ENCODE assay signal across 10 mouse cellular contexts in the genomic region with DNA sequence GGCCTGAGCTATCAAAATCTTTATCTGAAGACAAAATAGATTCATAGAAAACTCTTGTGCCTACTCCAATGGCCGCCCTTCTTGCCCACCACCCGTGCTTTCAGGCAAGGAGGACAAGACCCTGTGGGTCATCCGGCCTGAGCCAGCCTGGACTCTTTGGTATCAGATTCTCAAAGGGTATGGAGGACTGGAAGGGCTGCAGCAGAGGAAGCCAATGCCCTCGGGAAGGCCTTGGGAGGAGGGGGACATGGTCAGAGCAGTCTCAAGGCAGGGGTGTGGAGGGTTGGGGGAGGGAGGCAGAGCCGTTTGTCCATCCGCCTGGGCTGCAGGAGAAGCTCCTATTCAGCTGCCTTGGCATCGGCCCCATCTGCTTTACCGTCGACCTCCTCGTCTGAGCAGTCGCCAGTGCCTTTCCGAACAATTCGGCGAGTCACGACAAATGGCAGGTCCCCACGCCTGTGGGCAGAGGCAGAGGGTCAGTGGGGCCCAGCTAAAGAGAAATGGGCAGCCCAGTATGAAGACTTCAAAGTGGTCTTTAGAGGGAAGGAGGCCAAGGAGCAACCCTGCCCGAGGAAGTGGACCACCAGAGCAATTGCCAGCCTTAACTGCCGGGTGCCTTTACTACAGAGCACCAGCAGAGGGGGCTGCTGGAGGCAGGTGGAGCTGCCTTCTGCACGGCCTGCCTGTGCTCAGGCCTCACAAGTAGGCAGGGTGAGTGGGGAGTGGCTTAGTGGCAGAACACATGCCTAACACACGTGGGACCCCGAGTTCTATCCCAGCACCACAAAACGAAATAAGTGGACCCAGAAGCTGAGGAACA. TPM values are rescaled to one million over a fixed set of nuclear protein-coding genes. Genes with fewer than 3 reads are reported as not detected.
A peak's percentile ranks its signal among the peaks of the same experiment; 100 is the strongest.
DNase-seq lines count a peak whose midpoint lies in the region; ATAC-seq and TF ChIP-seq lines count a peak whose summit lies in the region.
"Had no signal": no experiment of that assay in that cellular context is flagged by ENCODE, and none has a peak within 500 bp of the region (broad histone marks: within the 10 kb centered on the region; RNA-seq: fewer than 3 reads in every experiment).

No protein-coding gene starts in this region.

- intact Hi-C loops in gastrocnemius, postnatal 14 days (cut with DNase I; ENCODE audit: low total_unique reads) = no loop called here

- H3K4me3 ChIP-seq in hindbrain, embryonic 11.5 days (ENCODE audit: low read depth, low read length) = no peak overlapping the region
- no peak overlapping the region for H3K4me3 ChIP-seq in hindbrain, embryonic 12.5 days
- H3K4me3 ChIP-seq in lung, embryonic 14.5 days (ENCODE audit: low read depth, low read length) = no peak overlapping the region
- H3K4me3 ChIP-seq: embryonic facial prominence, embryonic 15.5 days had no signal

- no peak for ATAC-seq in hindbrain, embryonic 11.5 days (ENCODE audit: low FRiP score)
- no peak for ATAC-seq in hindbrain, embryonic 12.5 days (ENCODE audit: low FRiP score)
- ATAC-seq in CD4-positive, CD25-positive, alpha-beta regulatory T cell, adult 4 months = peak; percentile 53
- peak; percentile 30 for ATAC-seq in activated CD4-positive, CD25-positive, alpha-beta regulatory T cell, adult 4 months
- no peak for ATAC-seq in lung, embryonic 14.5 days (ENCODE audit: insufficient read depth)

- H3K4me1 ChIP-seq in hindbrain, embryonic 11.5 days (replicated peaks; ENCODE audit: control insufficient read depth, insufficient read depth, low read length) = 0 out of 2 replicates have a peak, but pooled peaks cover 2% of the 10 kb centered on the region
- H3K4me1 ChIP-seq in hindbrain, embryonic 12.5 days = no peaks in the 10 kb centered on the region
- no peaks in the 10 kb centered on the region for H3K4me1 ChIP-seq in lung, embryonic 14.5 days (ENCODE audit: insufficient read depth)
- H3K4me1 ChIP-seq: embryonic facial prominence, embryonic 15.5 days had no signal

- no peak overlapping the region for H3K9ac ChIP-seq in hindbrain, embryonic 11.5 days (ENCODE audit: low read depth, low read length)
- H3K9ac ChIP-seq in hindbrain, embryonic 12.5 days = no peak overlapping the region
- no peak overlapping the region for H3K9ac ChIP-seq in lung, embryonic 14.5 days
- H3K9ac ChIP-seq: embryonic facial prominence, embryonic 15.5 days had no signal

- TF ChIP-seq CTCF in lung, embryonic 14.5 days (IDR thresholded peaks at IDR 0.05; ENCODE audit: low read depth) = peak; percentile 77

- peak; percentile 57 for DNase-seq in hindbrain, embryonic 11.5 days (ENCODE audit: low spot score)
- DNase-seq in forelimb bud, embryonic 11.5 days (ENCODE audit: low read depth, low spot score) = peak; percentile 46
- peak; percentile 55 for DNase-seq in lung, embryonic 14.5 days
- peak; percentile 68 for DNase-seq in thymus, postnatal 14 days
- no peak for DNase-seq in gastrocnemius, postnatal 14 days

- H3K27ac ChIP-seq in hindbrain, embryonic 11.5 days (ENCODE audit: low read depth, low read length) = no peak overlapping the region
- H3K27ac ChIP-seq in hindbrain, embryonic 12.5 days = no peak overlapping the region
- no peak overlapping the region for H3K27ac ChIP-seq in lung, embryonic 14.5 days (ENCODE audit: low read depth)
- H3K27ac ChIP-seq: embryonic facial prominence, embryonic 15.5 days had no signal

- H3K36me3 ChIP-seq in hindbrain, embryonic 11.5 days (ENCODE audit: control insufficient read depth, insufficient read depth, low read length) = peaks cover 9% of the 10 kb centered on the region
- H3K36me3 ChIP-seq in hindbrain, embryonic 12.5 days = peaks cover 68% of the 10 kb centered on the region
- peaks cover 75% of the 10 kb centered on the region for H3K36me3 ChIP-seq in lung, embryonic 14.5 days (ENCODE audit: insufficient read depth)

- 80% methylated on average over 22 of the region's 22 CpGs for WGBS in hindbrain, embryonic 11.5 days
- WGBS in hindbrain, embryonic 12.5 days = 78% methylated on average over 22 of the region's 22 CpGs
- WGBS in lung, embryonic 14.5 days = 75% methylated on average over 22 of the region's 22 CpGs

- H3K27me3 ChIP-seq in hindbrain, embryonic 11.5 days (ENCODE audit: control insufficient read depth, insufficient read depth, low read length) = no peaks in the 10 kb centered on the region
- no peaks in the 10 kb centered on the region for H3K27me3 ChIP-seq in hindbrain, embryonic 12.5 days
- H3K27me3 ChIP-seq in lung, embryonic 14.5 days (ENCODE audit: insufficient read depth, low read length) = no peaks in the 10 kb centered on the region
- H3K27me3 ChIP-seq: embryonic facial prominence, embryonic 15.5 days had no signal

- H3K9me3 ChIP-seq in hindbrain, embryonic 11.5 days (ENCODE audit: control insufficient read depth, low read length) = no peaks in the 10 kb centered on the region
- H3K9me3 ChIP-seq in hindbrain, embryonic 12.5 days (replicated peaks) = no peaks in the 10 kb centered on the region
- H3K9me3 ChIP-seq in lung, embryonic 14.5 days (ENCODE audit: low read depth, low read length) = no peaks in the 10 kb centered on the region
- H3K9me3 ChIP-seq: embryonic facial prominence, embryonic 15.5 days had no signal

- H3K4me2 ChIP-seq in hindbrain, embryonic 11.5 days (replicated peaks; ENCODE audit: low read depth, low read length) = no peak overlapping the region
- H3K4me2 ChIP-seq in hindbrain, embryonic 12.5 days (replicated peaks) = no peak overlapping the region
- H3K4me2 ChIP-seq in lung, embryonic 14.5 days = no peak overlapping the region
- H3K4me2 ChIP-seq: embryonic facial prominence, embryonic 15.5 days had no signal

RNA-seq across cellular contexts. Expression of a gene that starts 5.0 kb away (rescaled TPM):
- 0.06 and 0.20 TPM in 2 replicates for polyA plus RNA-seq in hindbrain, embryonic 11.5 days (2014; fragmentation: Nextera tagmentation; extraction: Ambion mirVana)
- polyA plus RNA-seq in hindbrain, embryonic 12.5 days (2016; fragmentation: Nextera tagmentation; extraction: Ambion mirVana) = 0.22 and 0.47 TPM in 2 replicates
- not detected for polyA plus RNA-seq in CD4-positive, CD25-positive, alpha-beta regulatory T cell, adult 4 months (2017; shearing (Covaris generic))
- not detected for polyA plus RNA-seq in activated CD4-positive, CD25-positive, alpha-beta regulatory T cell, adult 4 months (2017; shearing (Covaris generic))
- not detected in 2 replicates for polyA plus RNA-seq in lung, embryonic 14.5 days (2014; fragmentation: Nextera tagmentation; extraction: Ambion mirVana)
- total RNA-seq in gastrocnemius, postnatal 14 days (2021) = not detected

RNA-seq across cellular contexts. Expression of a gene that starts 32.9 kb away (rescaled TPM):
- polyA plus RNA-seq in hindbrain, embryonic 11.5 days (2014; fragmentation: Nextera tagmentation; extraction: Ambion mirVana) = not detected in 2 replicates
- not detected in 2 replicates for polyA plus RNA-seq in hindbrain, embryonic 12.5 days (2016; fragmentation: Nextera tagmentation; extraction: Ambion mirVana)
- polyA plus RNA-seq in CD4-positive, CD25-positive, alpha-beta regulatory T cell, adult 4 months (2017; shearing (Covaris generic)) = 10 to 100 TPM; 50.3 to 80.6 TPM
- 10 to 100 TPM; 43.8 to 61.2 TPM for polyA plus RNA-seq in activated CD4-positive, CD25-positive, alpha-beta regulatory T cell, adult 4 months (2017; shearing (Covaris generic))
- polyA plus RNA-seq in lung, embryonic 14.5 days (2014; fragmentation: Nextera tagmentation; extraction: Ambion mirVana) = not detected in 2 replicates
- not detected for total RNA-seq in gastrocnemius, postnatal 14 days (2021)
- polyA plus RNA-seq: liver, embryonic 16.5 days had no signal

Comparison
In these comparisons a context has a peak if more than half of its experiments do, and no peak if none do; other contexts are left out.
1. ATAC-seq: peak in CD4-positive, CD25-positive, alpha-beta regulatory T cell, adult 4 months (single experiment) and activated CD4-positive, CD25-positive, alpha-beta regulatory T cell, adult 4 months (single experiment); none in hindbrain, embryonic 11.5 days (single experiment), hindbrain, embryonic 12.5 days (single experiment) and lung, embryonic 14.5 days (single experiment).
2. RNA of a gene that starts 32.9 kb away (polyA plus RNA-seq): 50.3 to 80.6 TPM in CD4-positive, CD25-positive, alpha-beta regulatory T cell, adult 4 months and 43.8 to 61.2 TPM in activated CD4-positive, CD25-positive, alpha-beta regulatory T cell, adult 4 months; not detected in lung, embryonic 14.5 days, not detected in hindbrain, embryonic 11.5 days and not detected in hindbrain, embryonic 12.5 days; every median in the first group is over 10 times any median in the second.